Mouse (Mus musculus) heart, embryonic 16.5 days (tissue): ENCODE data around the gene Nxph1. TPM values are rescaled to one million over a fixed set of nuclear protein-coding genes. Genes with fewer than 3 reads are reported as not detected.

Experiments
- ATAC-seq: fragments of 200-750 bp; cut with Nextera tagmentation; replicated peaks from 2 replicates; pipeline ENCODE4 v1.8.0; 2017; ENCODE audit warnings: moderate number of reproducible peaks; ENCODE audit not compliant: insufficient read depth, low FRiP score; ENCODE audit errors: extremely low read depth
- H3K27ac ChIP-seq: fragments of 300-500 bp; sonication (generic); 2 replicates; pipeline ENCODE4 v1.5.1; 2014; ENCODE audit warnings: mild to moderate bottlenecking, low read length, control low read depth, moderate library complexity
- H3K27me3 ChIP-seq: fragments of 300-500 bp; sonication (generic); 2 replicates; pipeline ENCODE4 v1.6.1; 2014; ENCODE audit warnings: low read length, mixed read lengths; ENCODE audit not compliant: control insufficient read depth, insufficient read depth
- H3K36me3 ChIP-seq: fragments of 300-500 bp; sonication (generic); 2 replicates; pipeline ENCODE4 v1.6.1; 2014; ENCODE audit not compliant: control insufficient read depth, insufficient read depth
- H3K4me1 ChIP-seq: fragments of 300-500 bp; sonication (generic); 2 replicates; pipeline ENCODE4 v1.6.1; 2014; ENCODE audit warnings: low read length, mixed read lengths; ENCODE audit not compliant: control insufficient read depth, insufficient read depth
- H3K4me2 ChIP-seq: fragments of 300-500 bp; sonication (generic); 2 replicates; pipeline ENCODE4 v1.6.1; 2014; ENCODE audit warnings: low read depth, mild to moderate bottlenecking, control low read depth, low read length
- H3K4me3 ChIP-seq: fragments of 300-500 bp; sonication (generic); 2 replicates; pipeline ENCODE4 v1.5.1; 2014; ENCODE audit warnings: mild to moderate bottlenecking, control low read depth, low read length
- H3K9ac ChIP-seq: fragments of 300-500 bp; sonication (generic); 2 replicates; pipeline ENCODE4 v1.6.1; 2014; ENCODE audit warnings: low read length, control low read depth
- H3K9me3 ChIP-seq: fragments of 300-500 bp; sonication (generic); replicated peaks from 2 replicates; pipeline ENCODE4 v1.6.1; 2016; ENCODE audit warnings: low read length; ENCODE audit not compliant: control insufficient read depth
- WGBS: fragments of 180-500 bp; shearing (Covaris S2); extraction: QIAGEN DNeasy Blood & Tissue Kit; methylation state at CpG from one replicate; pipeline ENCODE4 v1.1.7; 2014; 5-methylcytosine and 5-hydroxymethylcytosine counted together
- polyA plus RNA-seq: library from polyadenylated mRNA; unstranded; fragments of >200 nt; fragmentation: Nextera tagmentation; extraction: Ambion mirVana; gene quantifications from 2 replicates; pipeline ENCODE4 v1.2.1, GENCODE M21; 2015

Nxph1 gene
- 0.09 and 0.22 TPM in 2 replicates for polyA plus RNA-seq

- Histone ChIP-seq H3K4me3 (peak within 1 kb of the TSS; percentile 38), H3K9me3 (no peaks in the 10 kb centered on the region), H3K27ac (no peak within 1 kb of the TSS), H3K9ac (no peak within 1 kb of the TSS), H3K4me1 (peaks cover 9% of the 10 kb centered on the region), H3K27me3 (peaks cover 62% of the 10 kb centered on the region), H3K36me3 (no peaks in the 10 kb centered on the region), H3K4me2 (peak within 1 kb of the TSS; percentile 58)
- no peak for ATAC-seq
- 1% methylated on average over 16 of the region's 16 CpGs for WGBS
Observed at GRCm38 (mm10) chr6:8948131-8948470, at the start of gene Nxph1. Gene Nxph1, plus strand, starts transcription at chr6:8948431.

- Histone ChIP-seq H3K9me3 (no peaks in the 10 kb centered on the region), H3K27me3 (no peaks in the 10 kb centered on the region), H3K27ac (no peak overlapping the region), H3K4me1 (no peaks in the 10 kb centered on the region), H3K4me2 (no peak overlapping the region), H3K4me3 (no peak overlapping the region), H3K36me3 (no peaks in the 10 kb centered on the region), H3K9ac (no peak overlapping the region)
- WGBS, result 68% methylated on average over 7 of the region's 7 CpGs
- ATAC-seq, result no peak
Observed at GRCm38 (mm10) chr6:8900021-8900728, 48.1 kb upstream of the Nxph1 start.

DNA sequence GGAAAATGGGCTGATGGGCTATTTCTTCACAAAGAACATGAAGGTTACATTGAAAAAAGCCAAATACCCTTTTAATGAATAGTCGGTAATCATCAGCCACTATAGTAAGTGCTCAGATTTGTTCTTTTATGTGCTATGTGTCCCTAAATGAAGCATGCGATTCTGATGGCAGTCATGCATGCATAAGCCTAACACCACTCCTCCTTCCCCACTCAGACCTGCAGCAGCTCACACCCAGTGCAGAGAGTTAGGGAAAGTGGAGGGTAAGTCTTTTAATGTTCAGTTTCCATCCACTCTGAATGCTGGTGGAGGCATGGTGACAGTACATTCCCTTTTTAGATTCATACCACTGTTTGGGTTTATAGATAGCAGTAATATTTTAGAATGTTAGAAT lies 47.5 kb upstream of the Nxph1 start:
- no peaks in the 10 kb centered on the region for H3K27me3 ChIP-seq
- no peak overlapping the region for H3K4me2 ChIP-seq
- H3K4me3 ChIP-seq, result no peak overlapping the region
- no peak overlapping the region for H3K27ac ChIP-seq
- H3K4me1 ChIP-seq, result no peaks in the 10 kb centered on the region
- 88% methylated on average over 2 of the region's 2 CpGs for WGBS
- no peak for ATAC-seq
- no peaks in the 10 kb centered on the region for H3K9me3 ChIP-seq
- no peaks in the 10 kb centered on the region for H3K36me3 ChIP-seq
- H3K9ac ChIP-seq, result no peak overlapping the region

GRCm38 (mm10) chr6:8907917-8908316 lies 40.3 kb upstream of the Nxph1 start:
- H3K27ac ChIP-seq, result no peak overlapping the region
- H3K9me3 ChIP-seq, result no peaks in the 10 kb centered on the region
- H3K4me2 ChIP-seq, result no peak overlapping the region
- no peak overlapping the region for H3K9ac ChIP-seq
- H3K4me3 ChIP-seq, result no peak overlapping the region
- H3K4me1 ChIP-seq, result no peaks in the 10 kb centered on the region
- 70% methylated on average over 3 of the region's 3 CpGs for WGBS
- no peaks in the 10 kb centered on the region for H3K36me3 ChIP-seq
- ATAC-seq, result no peak
- no peaks in the 10 kb centered on the region for H3K27me3 ChIP-seq

GRCm38 (mm10) chr6:8913404-8913803 lies 34.8 kb upstream of the Nxph1 start:
- Histone ChIP-seq H3K4me2 (no peak overlapping the region), H3K9ac (no peak overlapping the region), H3K27me3 (no peaks in the 10 kb centered on the region), H3K4me1 (no peaks in the 10 kb centered on the region), H3K4me3 (no peak overlapping the region), H3K27ac (no peak overlapping the region), H3K36me3 (no peaks in the 10 kb centered on the region), H3K9me3 (no peaks in the 10 kb centered on the region)
- no peak for ATAC-seq

DNA sequence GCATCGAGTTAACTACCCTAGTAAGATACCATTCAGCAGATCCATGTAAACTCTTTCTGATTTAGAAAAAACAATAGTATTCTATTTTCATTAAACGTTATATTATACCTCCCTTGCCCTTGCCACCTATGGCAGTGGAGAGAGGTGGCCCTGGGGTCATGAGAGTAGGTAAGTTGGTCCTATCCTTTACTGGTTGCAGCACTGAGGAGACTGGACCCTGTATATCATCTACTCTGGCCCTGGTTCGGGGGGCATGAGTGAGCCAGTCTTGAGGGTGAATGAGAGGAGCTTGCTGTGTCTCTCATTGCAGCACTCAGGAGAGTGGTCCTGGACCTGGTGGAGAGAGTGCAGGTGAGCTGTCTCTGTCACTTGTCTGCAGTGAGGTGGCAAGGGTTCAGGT lies 33.5 kb upstream of the Nxph1 start:
- Histone ChIP-seq H3K27me3 (no peaks in the 10 kb centered on the region), H3K4me2 (no peak overlapping the region), H3K36me3 (no peaks in the 10 kb centered on the region), H3K9me3 (no peaks in the 10 kb centered on the region), H3K9ac (no peak overlapping the region), H3K4me1 (no peaks in the 10 kb centered on the region), H3K27ac (no peak overlapping the region), H3K4me3 (no peak overlapping the region)
- 77% methylated on average over 3 of the region's 3 CpGs for WGBS
- ATAC-seq, result no peak

DNA sequence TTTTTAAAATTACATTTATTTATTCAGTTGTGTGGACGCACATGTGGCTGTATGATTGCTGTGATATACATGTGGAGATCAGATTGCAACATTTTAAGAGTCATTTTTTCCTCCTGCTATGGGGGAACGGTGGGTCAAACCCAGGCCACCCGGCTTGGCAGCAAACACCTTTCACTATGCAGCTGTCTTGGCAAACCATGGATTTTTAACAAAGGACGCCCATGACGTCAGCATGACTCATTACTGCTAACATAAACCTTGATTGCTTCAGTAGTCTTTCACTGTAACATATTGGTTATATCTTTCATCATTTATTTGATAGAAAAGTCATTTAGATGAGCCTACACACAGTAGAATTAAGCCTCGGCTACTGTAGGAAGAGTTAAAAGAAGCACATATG lies 23.8 kb upstream of the Nxph1 start:
- WGBS, result 62% methylated on average over 6 of the region's 6 CpGs
- Histone ChIP-seq H3K36me3 (no peaks in the 10 kb centered on the region), H3K4me3 (no peak overlapping the region), H3K4me1 (no peaks in the 10 kb centered on the region), H3K27me3 (no peaks in the 10 kb centered on the region), H3K9ac (no peak overlapping the region), H3K4me2 (no peak overlapping the region), H3K27ac (no peak overlapping the region), H3K9me3 (no peaks in the 10 kb centered on the region)
- ATAC-seq, result no peak

GRCm38 (mm10) chr6:8935241-8935640 lies 13.0 kb upstream of the Nxph1 start:
- Histone ChIP-seq H3K4me1 (no peaks in the 10 kb centered on the region), H3K4me3 (no peak overlapping the region), H3K27ac (no peak overlapping the region), H3K27me3 (no peaks in the 10 kb centered on the region), H3K9me3 (no peaks in the 10 kb centered on the region), H3K36me3 (no peaks in the 10 kb centered on the region), H3K4me2 (no peak overlapping the region), H3K9ac (no peak overlapping the region)
- no peak for ATAC-seq
- 46% methylated on average over 5 of the region's 5 CpGs for WGBS

DNA sequence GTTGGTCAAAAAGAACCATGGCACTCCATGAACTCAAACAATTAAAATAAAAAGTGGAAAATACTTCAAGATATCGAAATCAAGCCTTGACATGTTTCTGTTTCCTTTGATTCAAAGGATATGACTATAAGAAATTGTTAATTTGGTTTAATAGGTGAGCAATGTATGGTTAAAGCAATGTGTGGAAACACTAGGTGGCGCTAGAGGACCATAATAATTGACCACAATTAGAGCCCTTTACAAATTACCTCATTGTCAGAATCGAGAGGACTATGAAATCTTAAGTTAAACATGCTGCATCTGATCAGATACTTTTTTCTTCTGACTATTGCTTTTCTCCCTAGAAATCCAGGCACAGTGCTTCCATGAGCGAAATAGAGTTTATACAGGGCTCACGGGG lies 12.5 kb upstream of the Nxph1 start:
- 20% methylated on average over 5 of the region's 5 CpGs for WGBS
- H3K4me1 ChIP-seq, result no peaks in the 10 kb centered on the region
- no peaks in the 10 kb centered on the region for H3K9me3 ChIP-seq
- H3K4me2 ChIP-seq, result no peak overlapping the region
- H3K9ac ChIP-seq, result no peak overlapping the region
- H3K27me3 ChIP-seq, result no peaks in the 10 kb centered on the region
- no peaks in the 10 kb centered on the region for H3K36me3 ChIP-seq
- ATAC-seq, result no peak
- H3K4me3 ChIP-seq, result no peak overlapping the region
- H3K27ac ChIP-seq, result no peak overlapping the region
